Mouse (Mus musculus) neural tube, embryonic 13.5 days (tissue): ENCODE data around the gene Chrna1. TPM values are rescaled to one million over a fixed set of nuclear protein-coding genes. Genes with fewer than 3 reads are reported as not detected.

Source experiments
- ATAC-seq: fragments of 200-750 bp; cut with Nextera tagmentation; 2 replicates; pipeline ENCODE4 v1.8.0; 2017; ENCODE audit warnings: low read depth, mild to moderate bottlenecking, moderate TSS enrichment, moderate library complexity
- H3K27ac ChIP-seq: fragments of 300-500 bp; sonication (generic); replicated peaks from 2 replicates; pipeline ENCODE4 v1.5.1; 2015; ENCODE audit warnings: moderate library complexity, mild to moderate bottlenecking, inconsistent platforms
- H3K27me3 ChIP-seq: fragments of 300-500 bp; sonication (generic); 2 replicates; pipeline ENCODE4 v1.6.1; 2015; ENCODE audit warnings: mild to moderate bottlenecking, inconsistent platforms
- H3K36me3 ChIP-seq: fragments of 300-500 bp; sonication (generic); 2 replicates; pipeline ENCODE4 v1.6.1; 2015; ENCODE audit warnings: mild to moderate bottlenecking, inconsistent platforms
- H3K4me1 ChIP-seq: fragments of 300-500 bp; sonication (generic); replicated peaks from 2 replicates; pipeline ENCODE4 v1.6.1; 2015; ENCODE audit warnings: inconsistent platforms
- H3K4me2 ChIP-seq: fragments of 300-500 bp; sonication (generic); 2 replicates; pipeline ENCODE4 v1.6.1; 2015; ENCODE audit warnings: inconsistent platforms, mild to moderate bottlenecking, moderate library complexity
- H3K4me3 ChIP-seq: fragments of 300-500 bp; sonication (generic); 2 replicates; pipeline ENCODE4 v1.5.1; 2015; ENCODE audit warnings: mild to moderate bottlenecking, inconsistent platforms
- H3K9ac ChIP-seq: fragments of 300-500 bp; sonication (generic); 2 replicates; pipeline ENCODE4 v1.6.1; 2015; ENCODE audit warnings: moderate library complexity, mild to moderate bottlenecking, inconsistent platforms
- H3K9me3 ChIP-seq: fragments of 300-500 bp; sonication (generic); 2 replicates; pipeline ENCODE4 v1.6.1; 2016; ENCODE audit warnings: inconsistent platforms
- WGBS: fragments of 180-500 bp; shearing (Covaris S2); methylation state at CpG from one replicate; pipeline ENCODE4 v1.1.7; 2015; 5-methylcytosine and 5-hydroxymethylcytosine counted together
- polyA plus RNA-seq: library from polyadenylated mRNA; unstranded; fragments of >200 nt; fragmentation: Nextera tagmentation; extraction: Ambion mirVana; gene quantifications from 2 replicates; pipeline ENCODE4 v1.2.1, GENCODE M21; 2015

Chrna1 gene
- polyA plus RNA-seq, 1 experiment from 2014 or later = 0.52 TPM

DNA sequence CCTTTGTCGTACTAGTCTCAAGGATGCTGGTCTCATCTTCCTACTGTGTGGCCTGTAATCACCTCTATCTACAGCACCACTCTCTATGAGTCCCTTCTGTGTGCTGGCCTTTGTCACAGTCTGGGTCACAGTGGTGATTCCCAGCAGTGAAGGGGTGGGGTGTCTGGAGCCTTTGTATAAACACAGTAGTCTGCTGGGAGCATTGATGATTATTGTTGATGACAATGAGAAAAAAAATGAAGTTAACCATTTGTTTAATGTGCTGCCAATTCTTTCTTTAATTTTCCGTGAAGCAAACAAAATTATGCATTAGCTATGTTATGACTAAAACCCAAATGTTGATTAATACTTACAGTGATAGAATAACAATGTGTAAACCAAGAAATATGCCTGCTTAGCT lies 8.8 kb upstream of the Chrna1 start:
- WGBS = 77% methylated on average over 2 of the region's 2 CpGs
- no peak overlapping the region for H3K27ac ChIP-seq
- H3K9me3 ChIP-seq = no peaks in the 10 kb centered on the region
- no peaks in the 10 kb centered on the region for H3K36me3 ChIP-seq
- H3K4me2 ChIP-seq = no peak overlapping the region
- peaks cover 6% of the 10 kb centered on the region; the same call in 1 of the 2 replicates for H3K27me3 ChIP-seq
- no peak for ATAC-seq
- peaks cover 34% of the 10 kb centered on the region for H3K4me1 ChIP-seq
- no peak overlapping the region for H3K4me3 ChIP-seq
- no peak overlapping the region for H3K9ac ChIP-seq

DNA sequence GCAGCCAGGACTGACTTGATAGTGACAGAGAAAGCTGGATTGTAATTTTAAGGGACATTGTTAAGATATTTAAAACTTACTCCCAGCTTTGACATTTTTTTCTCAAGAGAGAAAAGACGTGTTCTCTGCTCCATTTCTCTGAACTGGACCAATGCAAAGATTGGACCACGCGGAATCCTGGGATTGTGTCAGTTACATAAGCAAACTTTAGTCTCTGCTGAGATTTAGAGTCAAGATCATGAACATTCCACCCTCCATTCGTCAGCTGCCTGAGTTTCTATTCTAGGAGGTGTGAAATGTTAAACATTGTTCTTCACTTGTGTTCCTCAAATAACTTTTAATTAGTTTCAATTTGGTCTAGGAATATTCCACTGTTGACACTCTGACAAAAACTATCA lies 7.0 kb upstream of the Chrna1 start:
- peaks cover 15% of the 10 kb centered on the region for H3K27me3 ChIP-seq
- no peak overlapping the region for H3K27ac ChIP-seq
- no peaks in the 10 kb centered on the region for H3K36me3 ChIP-seq
- H3K4me1 ChIP-seq = peaks cover 25% of the 10 kb centered on the region
- 58% methylated on average over 4 of the region's 4 CpGs for WGBS
- H3K4me2 ChIP-seq = no peak overlapping the region
- no peak for ATAC-seq
- no peak overlapping the region for H3K4me3 ChIP-seq
- H3K9ac ChIP-seq = no peak overlapping the region
- no peaks in the 10 kb centered on the region for H3K9me3 ChIP-seq

DNA sequence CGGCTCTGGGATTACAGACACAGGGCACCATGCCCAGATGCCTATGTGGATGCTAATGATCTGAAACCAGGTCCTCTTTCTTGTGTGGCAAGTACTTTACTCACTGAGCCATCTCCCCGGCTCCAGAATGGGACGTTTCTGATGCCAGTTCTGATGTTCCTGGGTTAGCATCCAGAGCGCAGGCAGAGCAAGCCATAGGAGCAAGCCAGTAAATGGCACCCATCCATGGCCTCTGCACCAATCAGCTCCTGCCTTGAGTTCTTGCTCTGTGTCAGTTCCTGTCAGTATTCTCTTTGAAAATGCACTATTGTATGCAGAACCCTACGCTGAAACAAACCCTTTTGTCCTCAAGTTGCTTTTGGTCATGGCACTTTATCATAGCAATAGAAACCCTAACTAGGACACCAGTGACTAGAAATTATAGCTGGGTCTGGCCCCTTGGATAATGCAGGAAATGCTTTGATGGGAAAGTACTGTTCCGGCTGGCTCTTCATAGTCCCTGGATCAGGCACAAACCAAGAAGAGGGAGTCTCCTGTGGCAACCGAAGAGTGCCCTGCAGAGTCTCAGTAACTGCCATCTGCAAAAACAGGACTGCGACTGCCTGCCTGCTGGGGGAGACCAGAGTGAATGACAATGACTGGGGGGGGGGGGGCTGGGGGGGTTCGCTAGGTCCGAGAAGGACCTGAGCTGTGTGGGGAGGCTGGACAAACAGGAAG lies 6.4 kb upstream of the Chrna1 start:
- ATAC-seq = no peak
- H3K4me2 ChIP-seq = no peak overlapping the region
- H3K9ac ChIP-seq = no peak overlapping the region
- no peaks in the 10 kb centered on the region for H3K36me3 ChIP-seq
- no peaks in the 10 kb centered on the region for H3K9me3 ChIP-seq
- peaks cover 15% of the 10 kb centered on the region for H3K27me3 ChIP-seq
- peaks cover 23% of the 10 kb centered on the region for H3K4me1 ChIP-seq
- H3K27ac ChIP-seq = no peak overlapping the region
- WGBS = 44% methylated on average over 10 of the region's 10 CpGs
- no peak overlapping the region for H3K4me3 ChIP-seq

DNA sequence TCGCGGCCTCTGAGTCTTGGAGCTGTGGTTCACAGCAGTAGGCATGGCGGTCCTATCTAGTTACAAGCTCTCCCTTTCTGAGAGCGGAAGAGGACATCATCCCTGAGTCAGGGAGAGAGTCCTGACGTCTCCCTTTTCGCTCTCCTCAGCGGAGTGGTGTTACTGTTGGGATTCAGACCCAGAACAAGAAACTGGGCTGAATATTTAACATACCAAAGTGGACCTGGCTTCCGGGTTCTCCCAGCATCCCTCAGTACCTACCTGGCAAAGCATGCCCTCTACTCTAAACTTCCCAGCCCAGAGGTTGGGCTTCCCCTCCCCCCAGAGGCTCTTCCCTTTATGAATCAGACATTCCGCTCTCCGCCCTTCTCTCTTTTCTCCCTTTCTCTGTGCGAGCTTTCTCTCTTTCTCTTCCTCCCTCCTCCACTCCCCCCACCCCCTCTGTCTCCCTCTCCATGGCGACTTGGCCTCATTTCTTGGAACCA lies 5.3 kb upstream of the Chrna1 start:
- peak; percentile 40; the same call in 1 of the 2 replicates for ATAC-seq
- Histone ChIP-seq H3K27ac (no peak overlapping the region), H3K36me3 (no peaks in the 10 kb centered on the region)

DNA sequence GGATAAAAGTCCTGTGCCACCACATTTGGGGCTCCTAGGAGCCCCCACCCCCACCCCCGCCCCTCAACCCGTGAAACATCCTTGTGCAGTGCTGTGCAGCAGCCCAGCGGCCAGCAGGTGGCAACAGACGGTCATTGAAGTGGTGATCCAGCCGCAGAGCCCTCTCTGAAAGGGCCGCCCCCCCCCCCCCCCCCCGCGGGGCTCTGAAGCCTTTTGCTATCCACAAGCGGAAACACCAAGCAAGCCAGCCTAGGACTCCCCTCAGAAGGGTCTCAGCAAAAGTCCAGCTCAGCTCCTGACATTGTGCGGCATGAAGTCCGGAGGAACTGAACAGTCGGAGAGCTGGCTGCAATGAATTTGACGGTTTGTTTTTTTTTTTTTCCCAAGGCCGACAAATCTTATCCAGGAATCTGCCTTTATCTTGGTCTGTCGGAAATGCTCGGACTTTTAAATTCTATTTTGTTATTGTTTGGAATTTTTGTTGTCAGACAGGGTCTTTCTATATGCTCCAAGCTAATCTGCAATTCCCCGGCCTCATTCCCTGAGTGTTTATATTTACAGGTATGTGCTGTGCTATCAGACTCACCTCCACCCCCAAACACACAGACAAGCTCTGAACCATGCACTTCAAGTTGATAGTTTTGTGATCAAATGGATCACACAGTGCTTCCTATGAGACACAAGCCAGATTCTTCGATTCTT lies 4.7 kb upstream of the Chrna1 start:
- peak; percentile 84 for ATAC-seq
- H3K27me3 ChIP-seq = peaks cover 15% of the 10 kb centered on the region
- peak overlapping the region; percentile 57 for H3K9ac ChIP-seq
- H3K9me3 ChIP-seq = no peaks in the 10 kb centered on the region
- peak overlapping the region; percentile 35 for H3K4me3 ChIP-seq
- peak overlapping the region; percentile 62 for H3K4me2 ChIP-seq
- H3K27ac ChIP-seq = no peak overlapping the region
- H3K36me3 ChIP-seq = no peaks in the 10 kb centered on the region
- 3% methylated on average over 17 of the region's 18 CpGs for WGBS
- peaks cover 15% of the 10 kb centered on the region for H3K4me1 ChIP-seq

More for the DNA sequence above, 5.3 kb upstream of the Chrna1 start:
- peaks cover 15% of the 10 kb centered on the region for H3K27me3 ChIP-seq
- H3K4me3 ChIP-seq = peak overlapping the region; percentile 35
- 18% methylated on average over 12 of the region's 12 CpGs for whole genome bisulfite sequencing
- H3K9ac ChIP-seq = peak overlapping the region; percentile 57
- no peaks in the 10 kb centered on the region for H3K9me3 ChIP-seq
- peaks cover 21% of the 10 kb centered on the region for H3K4me1 ChIP-seq
- peak overlapping the region; percentile 62 for H3K4me2 ChIP-seq

DNA sequence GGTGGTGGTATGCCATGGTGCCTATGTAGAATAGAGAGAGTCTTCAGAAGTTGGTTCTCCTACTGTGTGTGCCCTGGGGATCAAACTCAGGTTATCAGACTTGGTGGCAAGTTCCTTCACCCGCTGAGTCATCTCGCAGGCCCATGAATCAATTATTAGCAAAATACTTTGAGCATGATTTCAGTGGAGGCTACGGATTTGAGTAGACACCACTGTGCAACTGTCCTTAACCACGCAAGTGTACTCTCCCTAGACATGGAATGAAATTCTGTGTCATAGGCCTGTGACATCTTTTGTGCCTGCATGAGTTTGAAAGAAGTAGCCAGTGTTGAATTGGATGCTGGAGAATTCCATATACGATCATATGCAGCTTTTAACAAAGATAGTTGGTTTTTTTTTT lies 582 bp upstream of the Chrna1 start:
- Histone ChIP-seq H3K27ac (no peak overlapping the region), H3K4me2 (no peak overlapping the region), H3K4me1 (peaks cover 8% of the 10 kb centered on the region), H3K9me3 (no peaks in the 10 kb centered on the region), H3K9ac (no peak overlapping the region), H3K4me3 (no peak overlapping the region), H3K36me3 (no peaks in the 10 kb centered on the region), H3K27me3 (peaks cover 10% of the 10 kb centered on the region)
- 91% methylated on average over 5 of the region's 5 CpGs for WGBS
- no peak for ATAC-seq

DNA sequence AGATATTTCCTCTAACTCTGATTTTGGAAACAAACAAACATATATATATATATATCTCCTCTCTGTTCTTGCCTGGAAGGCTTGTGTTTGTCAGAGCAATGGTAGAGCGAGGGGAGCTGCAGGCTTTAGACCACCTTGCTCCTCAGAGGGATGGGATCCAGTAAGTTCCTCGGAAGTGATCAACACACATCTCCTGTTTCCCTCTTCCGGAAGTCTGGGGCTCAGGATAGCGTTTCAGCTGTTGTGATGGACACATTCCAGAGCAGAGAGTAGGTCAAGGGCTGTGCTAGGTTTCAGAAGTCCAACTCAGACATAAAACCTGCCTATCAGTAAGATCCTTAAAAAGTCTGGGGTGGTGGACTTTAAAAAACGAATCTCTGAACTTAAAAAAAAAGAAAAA lies 970 bp downstream of the Chrna1 start:
- Histone ChIP-seq H3K4me1 (no peaks in the 10 kb centered on the region), H3K27me3 (peaks cover 10% of the 10 kb centered on the region), H3K4me2 (no peak overlapping the region), H3K9ac (no peak overlapping the region), H3K9me3 (no peaks in the 10 kb centered on the region), H3K4me3 (no peak overlapping the region), H3K27ac (no peak overlapping the region), H3K36me3 (no peaks in the 10 kb centered on the region)
- no peak for ATAC-seq
- 68% methylated on average over 5 of the region's 5 CpGs for WGBS

DNA sequence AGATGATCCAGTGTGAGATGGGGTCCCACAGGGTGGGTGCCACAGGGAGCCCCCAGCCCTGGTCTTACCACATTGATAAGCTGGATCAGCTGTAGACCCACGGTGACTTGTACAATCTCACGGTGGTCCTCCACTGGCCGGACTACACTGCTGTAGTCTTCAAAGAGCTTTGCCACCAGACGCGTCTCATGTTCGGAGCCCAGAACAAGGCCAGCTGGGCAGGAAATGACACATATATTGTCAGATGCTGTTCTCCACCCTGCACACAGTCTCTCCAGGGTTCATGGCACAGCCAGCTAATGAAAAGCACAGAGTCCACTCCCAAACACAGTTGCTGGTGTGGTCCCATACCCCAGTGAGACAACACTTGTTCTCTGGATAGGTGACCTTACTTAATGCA lies 5.7 kb downstream of the Chrna1 start:
- no peak for ATAC-seq
- no peak overlapping the region for H3K4me2 ChIP-seq
- no peaks in the 10 kb centered on the region for H3K9me3 ChIP-seq
- no peak overlapping the region for H3K27ac ChIP-seq
- H3K27me3 ChIP-seq = no peaks in the 10 kb centered on the region
- H3K4me1 ChIP-seq = peaks cover 8% of the 10 kb centered on the region; the same call in 1 of the 2 replicates
- 78% methylated on average over 6 of the region's 6 CpGs for WGBS
- no peak overlapping the region for H3K4me3 ChIP-seq
- no peaks in the 10 kb centered on the region for H3K36me3 ChIP-seq
- H3K9ac ChIP-seq = no peak overlapping the region

DNA sequence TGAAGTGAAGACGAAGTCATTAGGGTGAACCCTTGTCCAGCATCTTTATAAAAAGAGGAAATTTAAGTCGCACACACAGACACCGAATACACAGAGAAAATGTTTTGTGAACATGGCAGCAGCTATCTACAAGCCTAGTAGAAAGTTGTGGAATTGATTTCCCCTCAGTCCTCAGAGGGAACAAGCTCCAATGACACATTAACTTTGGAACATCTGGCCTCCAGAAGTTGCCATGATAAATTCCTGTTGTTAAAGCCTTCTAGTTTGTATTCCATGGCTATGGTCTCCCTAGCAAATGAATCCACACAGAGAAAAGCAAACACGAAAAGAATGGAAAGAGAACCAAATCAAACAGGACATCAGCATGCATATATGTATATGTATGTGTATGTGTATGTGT lies 6.6 kb downstream of the Chrna1 start:
- 90% methylated on average over 4 of the region's 4 CpGs for WGBS
- H3K27me3 ChIP-seq = no peaks in the 10 kb centered on the region
- H3K9ac ChIP-seq = no peak overlapping the region
- no peak overlapping the region for H3K4me2 ChIP-seq
- no peak overlapping the region for H3K4me3 ChIP-seq
- peak overlapping the region; percentile 71; the same call in 1 of the 2 replicates for H3K27ac ChIP-seq
- H3K4me1 ChIP-seq = peaks cover 8% of the 10 kb centered on the region; the same call in 1 of the 2 replicates
- ATAC-seq = no peak
- no peaks in the 10 kb centered on the region for H3K36me3 ChIP-seq
- no peaks in the 10 kb centered on the region for H3K9me3 ChIP-seq

DNA sequence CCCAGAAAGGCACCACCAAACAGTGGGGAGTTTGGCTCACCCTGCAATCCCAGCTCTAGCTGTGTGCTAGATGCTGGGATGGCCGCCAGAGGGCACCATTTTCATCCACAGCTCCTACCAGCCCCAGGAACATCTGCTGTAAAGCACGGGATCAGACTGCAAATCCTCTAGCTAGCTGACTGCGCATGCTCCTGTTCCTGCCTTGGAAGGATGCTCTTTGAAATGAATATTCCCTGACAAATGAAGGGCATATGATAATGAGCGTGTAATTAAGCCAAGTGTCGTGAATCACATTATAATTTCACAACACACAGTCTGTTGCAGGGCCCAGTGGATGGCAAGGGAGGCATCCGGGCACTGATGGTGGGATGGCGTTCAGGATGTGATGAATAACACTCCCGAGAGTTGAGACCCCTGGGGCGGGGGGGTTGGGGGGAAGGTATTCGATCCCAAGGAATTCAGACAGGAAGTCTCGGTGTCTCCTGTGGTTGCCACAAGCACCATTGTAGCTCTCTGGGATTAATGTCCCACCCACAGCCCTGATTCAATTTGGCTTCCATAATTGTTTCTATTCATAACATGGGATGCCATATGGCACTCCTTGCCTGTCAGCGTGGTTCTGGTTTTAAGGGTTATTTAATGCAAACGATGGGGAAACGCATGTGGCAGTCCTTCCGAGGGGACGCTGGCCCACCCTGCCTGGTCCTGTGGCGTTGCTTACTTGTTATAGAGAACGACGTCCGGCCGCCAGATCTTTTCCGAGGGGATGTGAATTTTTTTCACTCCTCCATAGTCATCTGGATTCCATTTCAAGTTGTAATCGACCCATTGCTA lies 7.4 kb downstream of the Chrna1 start:
- H3K9me3 ChIP-seq = no peaks in the 10 kb centered on the region
- peak overlapping the region; percentile 52 for H3K4me2 ChIP-seq
- ATAC-seq = peak; percentile 94
- H3K36me3 ChIP-seq = no peaks in the 10 kb centered on the region
- peaks cover 8% of the 10 kb centered on the region; the same call in 1 of the 2 replicates for H3K4me1 ChIP-seq
- peak overlapping the region; percentile 28 for H3K4me3 ChIP-seq
- H3K27ac ChIP-seq = peak overlapping the region; percentile 71
- WGBS = 16% methylated on average over 23 of the region's 23 CpGs
- peak overlapping the region; percentile 43; the same call in 1 of the 2 replicates for H3K9ac ChIP-seq
- H3K27me3 ChIP-seq = peaks cover 8% of the 10 kb centered on the region; the same call in 1 of the 2 replicates

DNA sequence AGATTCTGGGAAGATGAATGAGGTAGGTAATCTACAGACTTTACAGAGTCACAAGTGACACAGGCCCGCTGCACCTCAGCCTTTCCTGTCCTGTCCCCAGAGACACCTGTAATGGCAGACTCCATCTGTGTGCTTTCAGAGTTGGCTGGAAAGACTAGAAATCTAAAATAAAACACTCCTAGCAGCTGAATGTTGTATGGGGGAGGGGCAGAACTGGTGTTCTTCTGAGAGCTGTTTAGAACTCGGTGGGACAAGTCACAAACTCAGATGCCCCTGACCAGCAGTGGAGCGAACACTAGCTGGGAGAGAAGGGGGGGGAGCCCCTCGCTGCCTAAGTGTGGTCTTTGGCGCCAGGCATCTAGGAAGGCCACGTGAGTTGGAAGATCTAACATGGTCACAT lies 8.2 kb downstream of the Chrna1 start:
- WGBS = 67% methylated on average over 6 of the region's 6 CpGs
- peaks cover 8% of the 10 kb centered on the region; the same call in 1 of the 2 replicates for H3K27me3 ChIP-seq
- H3K27ac ChIP-seq = 0 out of 2 replicates have a peak overlapping the region, but pooled peaks have one; percentile 71
- ATAC-seq = no peak
- no peak overlapping the region for H3K9ac ChIP-seq
- no peak overlapping the region for H3K4me2 ChIP-seq
- no peaks in the 10 kb centered on the region for H3K36me3 ChIP-seq
- no peak overlapping the region for H3K4me3 ChIP-seq
- peaks cover 11% of the 10 kb centered on the region; the same call in 1 of the 2 replicates for H3K4me1 ChIP-seq
- H3K9me3 ChIP-seq = no peaks in the 10 kb centered on the region
